Mouse (Mus musculus) kidney, postnatal 0 days (tissue): Measurements from ENCODE around the gene Fzd5. TPM values are rescaled to one million over a fixed set of nuclear protein-coding genes. Genes with fewer than 3 reads are reported as not detected.

Source experiments
- ATAC-seq: fragments of 200-750 bp; cut with Nextera tagmentation; replicated peaks from 2 replicates; pipeline ENCODE4 v1.8.0; 2017; ENCODE audit warnings: low read depth, moderate number of reproducible peaks, moderate TSS enrichment, moderate library complexity; ENCODE audit not compliant: low FRiP score
- DNase-seq: peaks from one replicate; pipeline ENCODE4 v3.0.0-alpha.2; 2016; ENCODE audit warnings: low spot score
- H3K27ac ChIP-seq: fragments of 300-500 bp; sonication (generic); 2 replicates; pipeline ENCODE4 v1.5.1; 2014; ENCODE audit warnings: mild to moderate bottlenecking
- H3K27me3 ChIP-seq: fragments of 300-500 bp; sonication (generic); 2 replicates; pipeline ENCODE4 v1.6.1; 2014; ENCODE audit warnings: low read length, mixed read lengths; ENCODE audit not compliant: insufficient read depth
- H3K36me3 ChIP-seq: fragments of 300-500 bp; sonication (generic); 2 replicates; pipeline ENCODE4 v1.6.1; 2014; ENCODE audit warnings: low read length, mixed read lengths; ENCODE audit not compliant: insufficient read depth
- H3K4me1 ChIP-seq: fragments of 300-500 bp; sonication (generic); replicated peaks from 2 replicates; pipeline ENCODE4 v1.6.1; 2014; ENCODE audit warnings: antibody characterized with exemption, low read length, mixed read lengths; ENCODE audit not compliant: insufficient read depth
- H3K4me2 ChIP-seq: fragments of 300-500 bp; sonication (generic); 2 replicates; pipeline ENCODE4 v1.6.1; 2014; ENCODE audit warnings: mild to moderate bottlenecking, low read length, moderate library complexity, mixed read lengths
- H3K4me3 ChIP-seq: fragments of 300-500 bp; sonication (generic); replicated peaks from 2 replicates; pipeline ENCODE4 v1.5.1; 2014; ENCODE audit warnings: low read depth, low read length
- H3K9ac ChIP-seq: fragments of 300-500 bp; sonication (generic); 2 replicates; pipeline ENCODE4 v1.6.1; 2014; ENCODE audit warnings: low read depth, low read length
- H3K9me3 ChIP-seq: fragments of 300-500 bp; sonication (generic); replicated peaks from 2 replicates; pipeline ENCODE4 v1.6.1; 2016; ENCODE audit warnings: low read length, inconsistent platforms, mixed read lengths
- CTCF ChIP-seq: IDR thresholded peaks from 2 replicates; pipeline ENCODE4 v1.5.1; 2016; ENCODE audit warnings: antibody characterized with exemption, low read depth, mild to moderate bottlenecking, moderate library complexity
- WGBS: fragments of 180-500 bp; shearing (Covaris S2); extraction: QIAGEN DNeasy Blood & Tissue Kit; methylation state at CpG from one replicate; pipeline ENCODE4 v1.1.7; 2014; 5-methylcytosine and 5-hydroxymethylcytosine counted together
- polyA plus RNA-seq: library from polyadenylated mRNA; unstranded; fragments of >200 nt; fragmentation: Nextera tagmentation; extraction: Ambion mirVana; gene quantifications from 2 replicates; pipeline ENCODE4 v1.2.1, GENCODE M21; 2015

Fzd5 gene
- polyA plus RNA-seq, 1 experiment from 2014 or later, result 2.5 TPM

DNA sequence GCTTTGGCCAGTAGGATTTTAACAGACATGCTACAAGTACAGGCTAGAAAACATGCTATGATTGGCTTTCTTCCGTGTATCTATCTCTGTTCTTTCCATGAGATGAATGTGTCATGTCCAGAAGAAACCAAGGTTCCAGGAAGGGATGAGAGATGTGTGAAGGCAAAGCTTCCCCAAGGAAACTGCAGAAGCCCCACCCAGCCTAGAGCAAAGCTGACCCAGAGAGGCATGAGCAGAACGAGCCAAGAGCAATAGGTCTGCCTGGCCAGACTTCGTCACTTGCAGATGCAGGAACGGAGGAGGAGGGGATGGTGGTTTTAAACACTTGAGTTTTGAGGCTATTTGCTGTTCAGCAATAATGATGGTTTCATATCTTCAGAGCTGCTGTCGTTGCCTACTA, 20.2 kb upstream of the Fzd5 start:
- no peak for DNase-seq
- H3K27ac ChIP-seq, result no peak overlapping the region
- no peak for ATAC-seq

GRCm38 (mm10) chr1:64757254-64757653, 19.7 kb upstream of the Fzd5 start:
- Histone ChIP-seq H3K27ac (no peak overlapping the region), H3K27me3 (no peaks in the 10 kb centered on the region), H3K4me3 (no peak overlapping the region), H3K9me3 (no peaks in the 10 kb centered on the region), H3K9ac (no peak overlapping the region), H3K4me1 (no peaks in the 10 kb centered on the region), H3K36me3 (no peaks in the 10 kb centered on the region), H3K4me2 (no peak overlapping the region)
- 26% methylated on average over 2 of the region's 2 CpGs for whole genome bisulfite sequencing
- ATAC-seq (no peak), DNase-seq (no peak)
- TF ChIP-seq CTCF, result no peak

More for the DNA sequence above, 20.2 kb upstream of the Fzd5 start:
- TF ChIP-seq CTCF, result no peak
- 82% methylated on average over 5 of the region's 5 CpGs for WGBS
- Histone ChIP-seq H3K9ac (no peak overlapping the region), H3K36me3 (no peaks in the 10 kb centered on the region), H3K4me1 (no peaks in the 10 kb centered on the region), H3K9me3 (no peaks in the 10 kb centered on the region), H3K4me3 (no peak overlapping the region), H3K27me3 (no peaks in the 10 kb centered on the region), H3K4me2 (no peak overlapping the region)

- Histone ChIP-seq H3K36me3 (no peaks in the 10 kb centered on the region), H3K27ac (no peak overlapping the region), H3K4me1 (no peaks in the 10 kb centered on the region), H3K9me3 (no peaks in the 10 kb centered on the region), H3K4me3 (no peak overlapping the region), H3K9ac (no peak overlapping the region), H3K27me3 (no peaks in the 10 kb centered on the region), H3K4me2 (no peak overlapping the region)
- DNase-seq, result peak; percentile 68
- ATAC-seq, result no peak
- no peak for TF ChIP-seq CTCF
- WGBS, result 45% methylated on average over 10 of the region's 10 CpGs
Observed at GRCm38 (mm10) chr1:64756640-64757030, 19.1 kb upstream of the Fzd5 start.

GRCm38 (mm10) chr1:64755971-64756639, 18.6 kb upstream of the Fzd5 start:
- 58% methylated on average over 7 of the region's 7 CpGs for WGBS
- Histone ChIP-seq H3K4me1 (no peaks in the 10 kb centered on the region), H3K27ac (no peak overlapping the region), H3K27me3 (no peaks in the 10 kb centered on the region), H3K4me3 (no peak overlapping the region), H3K36me3 (no peaks in the 10 kb centered on the region), H3K9me3 (no peaks in the 10 kb centered on the region), H3K4me2 (no peak overlapping the region), H3K9ac (no peak overlapping the region)
- TF ChIP-seq CTCF, result no peak
- no peak for ATAC-seq
- no peak for DNase-seq

DNA sequence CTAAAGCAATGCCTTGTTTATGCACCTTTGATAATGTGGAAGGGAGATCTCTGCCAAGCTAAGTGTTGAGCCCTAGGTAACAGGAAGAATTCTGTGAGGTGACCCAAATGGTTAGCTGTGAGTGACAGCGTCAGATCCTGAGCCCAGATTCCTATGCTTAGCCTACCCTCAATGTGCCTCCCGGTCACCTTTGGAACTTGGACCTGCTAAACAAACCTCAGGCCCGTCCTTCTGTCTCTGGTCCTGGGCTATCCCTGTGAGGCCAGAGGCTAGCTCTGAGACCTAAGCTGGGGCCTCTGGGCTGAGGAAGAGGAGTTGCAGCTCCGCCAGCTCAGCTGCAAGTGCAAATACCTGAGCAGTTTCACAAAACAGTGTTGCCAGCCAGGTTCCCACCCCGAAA, 17.1 kb upstream of the Fzd5 start:
- TF ChIP-seq CTCF, result no peak
- Histone ChIP-seq H3K27ac (no peak overlapping the region), H3K36me3 (no peaks in the 10 kb centered on the region), H3K9ac (no peak overlapping the region), H3K4me1 (no peaks in the 10 kb centered on the region), H3K27me3 (no peaks in the 10 kb centered on the region), H3K4me3 (no peak overlapping the region), H3K4me2 (no peak overlapping the region), H3K9me3 (no peaks in the 10 kb centered on the region)
- 92% methylated on average over 5 of the region's 5 CpGs for WGBS
- ATAC-seq (no peak), DNase-seq (no peak)

DNA sequence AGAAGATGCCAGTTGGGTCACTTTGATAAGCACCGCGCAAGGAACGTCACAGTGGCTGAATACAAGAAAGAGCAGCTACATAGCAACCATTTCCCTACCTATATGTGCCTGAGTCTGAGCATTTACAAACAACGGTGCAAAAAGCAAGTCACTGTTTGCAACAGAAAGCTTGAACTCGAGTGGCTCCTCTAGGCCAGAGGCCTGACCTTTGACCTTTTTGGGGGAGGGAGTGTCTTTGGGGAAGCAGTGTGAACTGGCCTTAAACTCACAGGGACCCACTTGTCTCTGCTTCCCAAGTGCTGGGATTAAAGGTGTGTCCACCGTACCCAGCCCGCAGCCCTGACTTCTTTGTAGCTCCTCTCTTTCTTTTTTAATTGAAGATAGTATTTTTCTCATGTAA, 16.1 kb upstream of the Fzd5 start:
- H3K27me3 ChIP-seq, result no peaks in the 10 kb centered on the region
- no peak for TF ChIP-seq CTCF
- no peaks in the 10 kb centered on the region for H3K4me1 ChIP-seq
- no peaks in the 10 kb centered on the region for H3K36me3 ChIP-seq
- no peaks in the 10 kb centered on the region for H3K9me3 ChIP-seq
- H3K9ac ChIP-seq, result no peak overlapping the region
- 77% methylated on average over 7 of the region's 7 CpGs for WGBS
- ATAC-seq, result no peak
- no peak overlapping the region for H3K4me2 ChIP-seq
- H3K27ac ChIP-seq, result no peak overlapping the region
- DNase-seq, result no peak
- H3K4me3 ChIP-seq, result no peak overlapping the region

GRCm38 (mm10) chr1:64753109-64753508, 15.6 kb upstream of the Fzd5 start:
- no peaks in the 10 kb centered on the region for H3K27me3 ChIP-seq
- WGBS, result 84% methylated on average over 8 of the region's 8 CpGs
- H3K27ac ChIP-seq, result no peak overlapping the region
- no peak for DNase-seq
- no peak overlapping the region for H3K9ac ChIP-seq
- H3K4me1 ChIP-seq, result no peaks in the 10 kb centered on the region
- no peak overlapping the region for H3K4me2 ChIP-seq
- H3K9me3 ChIP-seq, result no peaks in the 10 kb centered on the region
- ATAC-seq, result no peak
- TF ChIP-seq CTCF, result no peak
- no peak overlapping the region for H3K4me3 ChIP-seq
- no peaks in the 10 kb centered on the region for H3K36me3 ChIP-seq
